Mouse (Mus musculus) embryonic facial prominence, embryonic 11.5 days (tissue): ENCODE data around the gene Msh3. TPM values are rescaled to one million over a fixed set of nuclear protein-coding genes. Genes with fewer than 3 reads are reported as not detected.

Experiments used
- ATAC-seq: fragments of 200-750 bp; cut with Nextera tagmentation; replicated peaks from 2 replicates; pipeline ENCODE4 v1.8.0; 2017; ENCODE audit warnings: low read depth; ENCODE audit not compliant: insufficient number of reproducible peaks, low FRiP score, low TSS enrichment
- DNase-seq: peaks from one replicate; pipeline ENCODE4 v3.0.0-alpha.2; 2015; ENCODE audit warnings: low spot score
- H3K27ac ChIP-seq: fragments of 300-500 bp; sonication (generic); replicated peaks from 2 replicates; pipeline ENCODE4 v1.5.1; 2014; ENCODE audit warnings: mild to moderate bottlenecking, low read depth, low read length, control low read depth
- H3K27me3 ChIP-seq: fragments of 300-500 bp; sonication (generic); 2 replicates; pipeline ENCODE4 v1.6.1; 2014; ENCODE audit warnings: mild to moderate bottlenecking, low read length, moderate library complexity, mixed read lengths; ENCODE audit not compliant: control insufficient read depth, insufficient read depth
- H3K36me3 ChIP-seq: fragments of 300-500 bp; sonication (generic); replicated peaks from 2 replicates; pipeline ENCODE4 v1.6.1; 2014; ENCODE audit warnings: low read depth, mild to moderate bottlenecking, low read length, moderate library complexity, mixed read lengths; ENCODE audit not compliant: control insufficient read depth, insufficient read depth
- H3K4me1 ChIP-seq: fragments of 300-500 bp; sonication (generic); 2 replicates; pipeline ENCODE4 v1.6.1; 2014; ENCODE audit warnings: low read length, mixed read lengths; ENCODE audit not compliant: control insufficient read depth, insufficient read depth
- H3K4me2 ChIP-seq: fragments of 300-500 bp; sonication (generic); 2 replicates; pipeline ENCODE4 v1.6.1; 2014; ENCODE audit warnings: low read depth, mild to moderate bottlenecking, control low read depth, low read length, moderate library complexity
- H3K4me3 ChIP-seq: fragments of 300-500 bp; sonication (generic); 2 replicates; pipeline ENCODE4 v1.5.1; 2014; ENCODE audit warnings: low read depth, low read length, control low read depth
- H3K9ac ChIP-seq: fragments of 300-500 bp; sonication (generic); replicated peaks from 2 replicates; pipeline ENCODE4 v1.6.1; 2014; ENCODE audit warnings: mild to moderate bottlenecking, control low read depth, low read length
- H3K9me3 ChIP-seq: fragments of 300-500 bp; sonication (generic); replicated peaks from 2 replicates; pipeline ENCODE4 v1.6.1; 2016; ENCODE audit warnings: mild to moderate bottlenecking, low read length, inconsistent platforms, mixed read lengths; ENCODE audit not compliant: control insufficient read depth
- WGBS: fragments of 180-500 bp; shearing (Covaris S2); extraction: QIAGEN DNeasy Blood & Tissue Kit; methylation state at CpG from one replicate; pipeline ENCODE4 v1.1.7; 2014; 5-methylcytosine and 5-hydroxymethylcytosine counted together
- polyA plus RNA-seq: library from polyadenylated mRNA; unstranded; fragments of >200 nt; fragmentation: Nextera tagmentation; extraction: Ambion mirVana; gene quantifications from 2 replicates; pipeline ENCODE4 v1.2.1, GENCODE M21; 2014

Msh3 gene
- polyA plus RNA-seq, 1 experiment from 2014 or later = 45.6 TPM

DNA sequence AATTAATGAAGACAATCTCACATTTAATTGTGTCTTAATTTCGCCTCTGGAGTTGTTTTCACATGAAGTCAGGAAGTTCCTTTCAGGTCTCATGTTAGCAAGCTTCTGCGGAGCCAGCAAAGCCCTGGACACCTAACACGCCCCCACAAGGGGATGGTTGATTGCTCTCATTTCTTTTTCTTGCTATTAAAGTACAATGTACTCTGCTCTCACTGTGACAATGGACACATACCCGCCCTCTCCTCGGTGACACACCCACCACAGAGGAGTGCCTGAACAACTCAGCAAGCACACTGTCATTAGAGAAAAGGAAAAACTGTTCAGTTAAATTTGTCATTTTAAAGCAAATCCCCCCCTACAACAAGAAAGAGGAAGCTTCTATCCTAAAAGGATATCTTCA, 8.5 kb downstream of the Msh3 start:
- peaks cover 5% of the 10 kb centered on the region for H3K36me3 ChIP-seq
- no peak for ATAC-seq
- H3K4me3 ChIP-seq = no peak overlapping the region
- no peak for DNase-seq
- H3K4me1 ChIP-seq = no peaks in the 10 kb centered on the region
- H3K9ac ChIP-seq = no peak overlapping the region
- no peak overlapping the region for H3K27ac ChIP-seq
- no peak overlapping the region for H3K4me2 ChIP-seq
- no peaks in the 10 kb centered on the region for H3K9me3 ChIP-seq
- 80% methylated on average over 5 of the region's 5 CpGs for WGBS
- no peaks in the 10 kb centered on the region for H3K27me3 ChIP-seq

GRCm38 (mm10) chr13:92344033-92344432, 10.8 kb downstream of the Msh3 start:
- H3K9ac ChIP-seq = no peak overlapping the region
- H3K27me3 ChIP-seq = no peaks in the 10 kb centered on the region
- H3K4me3 ChIP-seq = no peak overlapping the region
- H3K36me3 ChIP-seq = peaks cover 5% of the 10 kb centered on the region
- ATAC-seq = no peak
- no peaks in the 10 kb centered on the region for H3K4me1 ChIP-seq
- no peak overlapping the region for H3K4me2 ChIP-seq
- H3K27ac ChIP-seq = no peak overlapping the region
- no peaks in the 10 kb centered on the region for H3K9me3 ChIP-seq
- no peak for DNase-seq
- 93% methylated on average over 8 of the region's 8 CpGs for WGBS

GRCm38 (mm10) chr13:92339787-92340186, 15.0 kb downstream of the Msh3 start:
- DNase-seq (no peak), ATAC-seq (no peak)
- no peak overlapping the region for H3K27ac ChIP-seq
- no peaks in the 10 kb centered on the region for H3K4me1 ChIP-seq
- no peaks in the 10 kb centered on the region for H3K9me3 ChIP-seq
- H3K27me3 ChIP-seq = no peaks in the 10 kb centered on the region
- peaks cover 4% of the 10 kb centered on the region for H3K36me3 ChIP-seq
- 94% methylated on average over 3 of the region's 3 CpGs for WGBS
- H3K4me3 ChIP-seq = no peak overlapping the region
- H3K4me2 ChIP-seq = no peak overlapping the region
- no peak overlapping the region for H3K9ac ChIP-seq

- no peak overlapping the region for H3K4me3 ChIP-seq
- WGBS = 90% methylated on average over 6 of the region's 6 CpGs
- no peak for DNase-seq
- no peak overlapping the region for H3K9ac ChIP-seq
- no peaks in the 10 kb centered on the region for H3K9me3 ChIP-seq
- H3K4me1 ChIP-seq = no peaks in the 10 kb centered on the region
- H3K27me3 ChIP-seq = no peaks in the 10 kb centered on the region
- no peak overlapping the region for H3K27ac ChIP-seq
- ATAC-seq = no peak
- no peak overlapping the region for H3K4me2 ChIP-seq
- H3K36me3 ChIP-seq = no peaks in the 10 kb centered on the region
These were observed 16.9 kb downstream of the Msh3 start for GRCm38 (mm10) chr13:92337773-92338462.

DNA sequence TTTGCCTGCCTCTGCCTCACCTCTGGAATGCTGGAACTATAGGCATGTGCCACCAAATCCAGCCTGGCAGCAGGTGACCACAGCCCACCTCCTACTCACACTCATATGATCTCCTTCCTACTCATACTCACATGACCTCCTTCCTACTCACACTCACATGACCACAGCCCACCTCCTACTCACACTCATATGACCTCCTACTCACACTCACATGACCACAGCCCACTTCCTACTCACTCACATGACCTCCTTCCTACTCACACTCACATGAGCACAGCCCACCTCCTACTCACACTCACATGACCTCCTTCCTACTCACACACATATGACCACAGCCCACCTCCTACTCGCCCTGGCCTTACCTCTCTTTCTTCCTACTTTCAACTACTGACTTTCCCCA, 17.9 kb downstream of the Msh3 start:
- WGBS = 94% methylated on average over 1 of the region's 1 CpGs
- no peaks in the 10 kb centered on the region for H3K36me3 ChIP-seq

GRCm38 (mm10) chr13:92332103-92332879, 22.5 kb downstream of the Msh3 start:
- Histone ChIP-seq H3K4me1 (no peaks in the 10 kb centered on the region), H3K36me3 (no peaks in the 10 kb centered on the region; the same call in 1 of the 2 replicates), H3K9ac (no peak overlapping the region), H3K27me3 (no peaks in the 10 kb centered on the region), H3K27ac (no peak overlapping the region), H3K4me2 (no peak overlapping the region), H3K4me3 (no peak overlapping the region), H3K9me3 (no peaks in the 10 kb centered on the region)
- WGBS = 87% methylated on average over 15 of the region's 15 CpGs
- DNase-seq (no peak), ATAC-seq (no peak)

More for the DNA sequence above, 17.9 kb downstream of the Msh3 start:
- no peak overlapping the region for H3K4me3 ChIP-seq
- ATAC-seq = no peak
- H3K4me1 ChIP-seq = no peaks in the 10 kb centered on the region
- no peaks in the 10 kb centered on the region for H3K9me3 ChIP-seq
- H3K9ac ChIP-seq = no peak overlapping the region
- no peaks in the 10 kb centered on the region for H3K27me3 ChIP-seq
- no peak overlapping the region for H3K27ac ChIP-seq
- no peak for DNase-seq
- no peak overlapping the region for H3K4me2 ChIP-seq

GRCm38 (mm10) chr13:92330621-92331020, 24.2 kb downstream of the Msh3 start:
- Histone ChIP-seq H3K9ac (no peak overlapping the region), H3K4me2 (no peak overlapping the region), H3K4me1 (no peaks in the 10 kb centered on the region), H3K27me3 (no peaks in the 10 kb centered on the region), H3K36me3 (no peaks in the 10 kb centered on the region; the same call in 1 of the 2 replicates), H3K27ac (no peak overlapping the region), H3K4me3 (no peak overlapping the region), H3K9me3 (no peaks in the 10 kb centered on the region)
- WGBS = 95% methylated on average over 3 of the region's 3 CpGs
- ATAC-seq = no peak
- DNase-seq = no peak

- Histone ChIP-seq H3K27ac (no peak overlapping the region), H3K9me3 (no peaks in the 10 kb centered on the region), H3K27me3 (no peaks in the 10 kb centered on the region), H3K36me3 (no peaks in the 10 kb centered on the region; the same call in none of the 2 replicates), H3K4me2 (no peak overlapping the region), H3K4me3 (no peak overlapping the region), H3K9ac (no peak overlapping the region), H3K4me1 (no peaks in the 10 kb centered on the region)
- DNase-seq = no peak
- WGBS = 87% methylated on average over 2 of the region's 2 CpGs
- ATAC-seq = no peak
These were observed 26.8 kb downstream of the Msh3 start for GRCm38 (mm10) chr13:92328000-92328399.
